Mouse (Mus musculus) CD4-positive naive resting alpha-beta T cell, adult 57 days (primary cell): ENCODE measurements around the gene Tgfbi. TPM values are rescaled to one million over a fixed set of nuclear protein-coding genes. Genes with fewer than 3 reads are reported as not detected.

Experiments
- total RNA-seq: library from RNA; stranded (reverse); gene quantifications from one replicate; pipeline ENCODE4 v1.2.4, GENCODE M21; 2023

Tgfbi gene
- total RNA-seq: 5.3 TPM

GRCm38 (mm10) chr13:56609103-56609856, at the start of gene Tgfbi:
Gene Tgfbi (plus strand): TSS chr13:56609523.

Other genes with a start within 250 kb of the Tgfbi start
- gene Gm3045, start 182.9 kb upstream of the Tgfbi start, total RNA-seq: not detected
- gene Slc25a48, start 171.2 kb upstream of the Tgfbi start, total RNA-seq: not detected
- gene Il9, start 127.3 kb upstream of the Tgfbi start, total RNA-seq: not detected
- 0.86 TPM for gene Fbxl21, start 87.1 kb upstream of the Tgfbi start, total RNA-seq
- gene Lect2, start 61.0 kb upstream of the Tgfbi start, total RNA-seq: not detected
- 88.6 TPM for gene Smad5, start 93.5 kb downstream of the Tgfbi start, total RNA-seq
- gene Gm45623, start 144.3 kb downstream of the Tgfbi start, total RNA-seq: not detected